Mouse (Mus musculus) heart, embryonic 13.5 days (tissue): ENCODE results near the gene Inpp4b. TPM values are rescaled to one million over a fixed set of nuclear protein-coding genes. Genes with fewer than 3 reads are reported as not detected.

ENCODE experiments used
- ATAC-seq: fragments of 200-750 bp; cut with Nextera tagmentation; 2 replicates; pipeline ENCODE4 v1.8.0; 2017; ENCODE audit warnings: moderate TSS enrichment; ENCODE audit not compliant: insufficient number of reproducible peaks, low FRiP score, low TSS enrichment; ENCODE audit errors: extremely low read depth
- H3K27ac ChIP-seq: fragments of 300-500 bp; sonication (generic); replicated peaks from 2 replicates; pipeline ENCODE4 v1.5.1; 2015; ENCODE audit warnings: moderate library complexity, mild to moderate bottlenecking, inconsistent platforms
- H3K27me3 ChIP-seq: fragments of 300-500 bp; sonication (generic); replicated peaks from 2 replicates; pipeline ENCODE4 v1.6.1; 2015; ENCODE audit warnings: mild to moderate bottlenecking, inconsistent platforms
- H3K36me3 ChIP-seq: fragments of 300-500 bp; sonication (generic); 2 replicates; pipeline ENCODE4 v1.6.1; 2015; ENCODE audit warnings: mild to moderate bottlenecking, inconsistent platforms
- H3K4me1 ChIP-seq: fragments of 300-500 bp; sonication (generic); 2 replicates; pipeline ENCODE4 v1.6.1; 2015; ENCODE audit warnings: inconsistent platforms
- H3K4me2 ChIP-seq: fragments of 300-500 bp; sonication (generic); 2 replicates; pipeline ENCODE4 v1.6.1; 2015; ENCODE audit warnings: inconsistent platforms, mild to moderate bottlenecking, moderate library complexity
- H3K4me3 ChIP-seq: fragments of 300-500 bp; sonication (generic); 2 replicates; pipeline ENCODE4 v1.5.1; 2015; ENCODE audit warnings: moderate library complexity, mild to moderate bottlenecking, inconsistent platforms
- H3K9ac ChIP-seq: fragments of 300-500 bp; sonication (generic); 2 replicates; pipeline ENCODE4 v1.6.1; 2015; ENCODE audit warnings: inconsistent platforms, mild to moderate bottlenecking, moderate library complexity
- H3K9me3 ChIP-seq: fragments of 300-500 bp; sonication (generic); 2 replicates; pipeline ENCODE4 v1.6.1; 2016; ENCODE audit warnings: inconsistent platforms
- WGBS: fragments of 180-500 bp; shearing (Covaris S2); methylation state at CpG from one replicate; pipeline ENCODE4 v1.1.7; 2015; ENCODE audit warnings: mixed read lengths; 5-methylcytosine and 5-hydroxymethylcytosine counted together
- polyA plus RNA-seq: library from polyadenylated mRNA; unstranded; fragments of >200 nt; fragmentation: Nextera tagmentation; extraction: Ambion mirVana; gene quantifications from 2 replicates; pipeline ENCODE4 v1.2.1, GENCODE M21; 2015

Gene Inpp4b
- polyA plus RNA-seq, 1 experiment from 2014 or later: 9.4 TPM

DNA sequence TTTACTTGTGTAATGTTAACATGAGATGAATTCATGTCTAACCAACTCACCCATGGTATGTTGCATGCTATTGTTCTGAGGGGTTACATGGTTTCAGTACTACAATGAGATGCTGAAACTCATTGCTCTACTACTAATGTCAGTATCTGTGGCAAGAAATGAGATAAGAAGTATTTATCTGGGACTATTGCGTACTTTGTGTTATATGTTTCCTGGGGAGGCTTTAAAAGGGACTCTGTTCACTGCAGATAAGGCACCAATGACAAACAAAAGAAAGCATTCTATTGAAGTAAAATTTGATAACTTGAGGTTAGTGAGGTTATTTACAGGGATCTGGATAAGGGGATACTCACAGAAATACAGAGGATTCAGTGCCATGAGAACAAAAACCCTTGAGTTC, 815.6 kb downstream of the Inpp4b start:
- peaks cover 10% of the 10 kb centered on the region for H3K9me3 ChIP-seq
- 23% methylated on average over 1 of the region's 1 CpGs for WGBS
- no peak for ATAC-seq
- H3K36me3 ChIP-seq: no peaks in the 10 kb centered on the region
- no peaks in the 10 kb centered on the region for H3K27me3 ChIP-seq
- no peak overlapping the region for H3K4me3 ChIP-seq
- no peak overlapping the region for H3K27ac ChIP-seq
- no peak overlapping the region for H3K9ac ChIP-seq
- no peaks in the 10 kb centered on the region for H3K4me1 ChIP-seq
- H3K4me2 ChIP-seq: no peak overlapping the region
